Mouse (Mus musculus): Measurements from ENCODE around the gene Ttc16.

- TF ChIP-seq CTCF (IDR thresholded peaks at IDR 0.05; ENCODE audit: control insufficient read depth, insufficient read depth, insufficient read length) (no peak), USF1 (IDR thresholded peaks at IDR 0.05; ENCODE audit: low read depth) (no peak), CEBPB (IDR thresholded peaks at IDR 0.05; ENCODE audit: low read depth) (no peak), MYOD1 (IDR thresholded peaks at IDR 0.05; ENCODE audit: control insufficient read depth, insufficient read length, low read depth) (no peak), MAX (IDR thresholded peaks at IDR 0.05) (no peak), MYOG (IDR thresholded peaks at IDR 0.05; ENCODE audit: control insufficient read depth, extremely low read depth, insufficient read length) (no peak)
Observed at GRCm38 (mm10) chr2:32749082-32749481, 26.4 kb downstream of the Ttc16 start.

Data from C2C12 (cell line).